Mouse (Mus musculus): ENCODE measurements at regions not wholly inside any gene's neighbourhood (a gene's known extent, or its start where the extent isn't known, plus 50 kb on each side); places are given as distances from the start of the nearest gene placed in this dataset.
A peak's percentile ranks its signal among the peaks of the same experiment; 100 is the strongest.

- H3K9ac ChIP-seq = no peak overlapping the region
- no peaks in the 10 kb centered on the region for H3K36me3 ChIP-seq
- ATAC-seq (ENCODE audit: low read depth) = no peak
- H3K4me2 ChIP-seq = no peak overlapping the region
- peaks cover 31% of the 10 kb centered on the region for H3K4me1 ChIP-seq (replicated peaks)
- no peaks in the 10 kb centered on the region for H3K27me3 ChIP-seq
- 51% methylated on average over 10 of the region's 10 CpGs for WGBS
- no peak overlapping the region for H3K4me3 ChIP-seq
- no peak overlapping the region for H3K27ac ChIP-seq (replicated peaks)
- H3K9me3 ChIP-seq = no peaks in the 10 kb centered on the region
Observed at GRCm38 (mm10) chr2:48441991-48442544, 371.8 kb upstream of the Acvr2a start.

- Histone ChIP-seq H3K36me3 (no peaks in the 10 kb centered on the region), H3K4me1 (replicated peaks) (peaks cover 29% of the 10 kb centered on the region), H3K27me3 (no peaks in the 10 kb centered on the region), H3K9me3 (no peaks in the 10 kb centered on the region), H3K4me2 (0 out of 2 replicates have a peak overlapping the region, but pooled peaks have one; percentile 0), H3K9ac (no peak overlapping the region), H3K4me3 (no peak overlapping the region), H3K27ac (replicated peaks) (peak overlapping the region; percentile 56)
- WGBS = 6% methylated on average over 5 of the region's 5 CpGs
- ATAC-seq (ENCODE audit: low read depth) = peak; percentile 44; the same call in 1 of the 2 replicates
Observed at GRCm38 (mm10) chr2:48445898-48446604, 367.9 kb upstream of the Acvr2a start.

GRCm38 (mm10) chr2:48446617-48447016 is 367.3 kb upstream of the Acvr2a start:
- H3K4me2 ChIP-seq = 0 out of 2 replicates have a peak overlapping the region, but pooled peaks have one; percentile 0
- peak overlapping the region; percentile 56 for H3K27ac ChIP-seq (replicated peaks)
- no peak overlapping the region for H3K4me3 ChIP-seq
- ATAC-seq (ENCODE audit: low read depth) = no peak
- no peaks in the 10 kb centered on the region for H3K36me3 ChIP-seq
- no peaks in the 10 kb centered on the region for H3K27me3 ChIP-seq
- WGBS = 68% methylated on average over 5 of the region's 5 CpGs
- H3K4me1 ChIP-seq (replicated peaks) = peaks cover 23% of the 10 kb centered on the region
- H3K9me3 ChIP-seq = no peaks in the 10 kb centered on the region
- H3K9ac ChIP-seq = no peak overlapping the region

- no peak for ATAC-seq (ENCODE audit: low read depth)
- 87% methylated on average over 7 of the region's 7 CpGs for WGBS
Observed at GRCm38 (mm10) chr2:48449165-48449842, 364.6 kb upstream of the Acvr2a start.

GRCm38 (mm10) chr2:48456072-48457040 is 357.6 kb upstream of the Acvr2a start:
- WGBS = 61% methylated on average over 7 of the region's 7 CpGs

More at GRCm38 (mm10) chr2:48449165-48449842, 364.6 kb upstream of the Acvr2a start:
- Histone ChIP-seq H3K27me3 (no peaks in the 10 kb centered on the region), H3K9ac (no peak overlapping the region), H3K9me3 (no peaks in the 10 kb centered on the region), H3K36me3 (no peaks in the 10 kb centered on the region), H3K4me3 (no peak overlapping the region), H3K4me2 (no peak overlapping the region), H3K4me1 (replicated peaks) (peaks cover 16% of the 10 kb centered on the region), H3K27ac (replicated peaks) (no peak overlapping the region)

GRCm38 (mm10) chr2:48457117-48457516 is 356.8 kb upstream of the Acvr2a start:
- H3K27ac ChIP-seq (replicated peaks) = no peak overlapping the region
- no peaks in the 10 kb centered on the region for H3K27me3 ChIP-seq
- no peak overlapping the region for H3K4me3 ChIP-seq
- H3K9ac ChIP-seq = no peak overlapping the region
- H3K4me2 ChIP-seq = no peak overlapping the region
- 89% methylated on average over 4 of the region's 4 CpGs for WGBS
- H3K9me3 ChIP-seq = no peaks in the 10 kb centered on the region
- no peak for ATAC-seq (ENCODE audit: low read depth)
- no peaks in the 10 kb centered on the region for H3K36me3 ChIP-seq
- 0 out of 2 replicates have a peak, but pooled peaks cover 5% of the 10 kb centered on the region for H3K4me1 ChIP-seq (replicated peaks)

More at GRCm38 (mm10) chr2:48456072-48457040, 357.6 kb upstream of the Acvr2a start:
- Histone ChIP-seq H3K9me3 (no peaks in the 10 kb centered on the region), H3K36me3 (no peaks in the 10 kb centered on the region), H3K4me1 (replicated peaks) (0 out of 2 replicates have a peak, but pooled peaks cover 5% of the 10 kb centered on the region), H3K27me3 (no peaks in the 10 kb centered on the region), H3K4me3 (no peak overlapping the region), H3K9ac (no peak overlapping the region), H3K27ac (replicated peaks) (no peak overlapping the region), H3K4me2 (no peak overlapping the region)
- ATAC-seq (ENCODE audit: low read depth) = no peak

GRCm38 (mm10) chr2:48465483-48465882 is 348.4 kb upstream of the Acvr2a start:
- ATAC-seq (ENCODE audit: low read depth) = no peak
- H3K27me3 ChIP-seq = no peaks in the 10 kb centered on the region
- no peaks in the 10 kb centered on the region for H3K36me3 ChIP-seq
- no peak overlapping the region for H3K4me3 ChIP-seq
- H3K9me3 ChIP-seq = no peaks in the 10 kb centered on the region
- 0 out of 2 replicates have a peak, but pooled peaks cover 4% of the 10 kb centered on the region for H3K4me1 ChIP-seq (replicated peaks)
- WGBS = 91% methylated on average over 4 of the region's 4 CpGs
- no peak overlapping the region for H3K27ac ChIP-seq (replicated peaks)
- no peak overlapping the region for H3K9ac ChIP-seq
- no peak overlapping the region for H3K4me2 ChIP-seq

- ATAC-seq (ENCODE audit: low read depth) = no peak
- no peak overlapping the region for H3K27ac ChIP-seq (replicated peaks)
- H3K4me3 ChIP-seq = no peak overlapping the region
- H3K36me3 ChIP-seq = no peaks in the 10 kb centered on the region
- no peaks in the 10 kb centered on the region for H3K27me3 ChIP-seq
- no peaks in the 10 kb centered on the region for H3K9me3 ChIP-seq
- 0 out of 2 replicates have a peak, but pooled peaks cover 4% of the 10 kb centered on the region for H3K4me1 ChIP-seq (replicated peaks)
- H3K9ac ChIP-seq = no peak overlapping the region
- 77% methylated on average over 4 of the region's 4 CpGs for WGBS
- H3K4me2 ChIP-seq = no peak overlapping the region
Observed at GRCm38 (mm10) chr2:48468895-48469294, 345.0 kb upstream of the Acvr2a start.

- H3K4me2 ChIP-seq = no peak overlapping the region
- H3K27me3 ChIP-seq = no peaks in the 10 kb centered on the region
- H3K27ac ChIP-seq (replicated peaks) = no peak overlapping the region
- H3K4me1 ChIP-seq (replicated peaks) = 0 out of 2 replicates have a peak, but pooled peaks cover 4% of the 10 kb centered on the region
- WGBS = 86% methylated on average over 4 of the region's 4 CpGs
- no peaks in the 10 kb centered on the region for H3K36me3 ChIP-seq
- no peak overlapping the region for H3K4me3 ChIP-seq
- H3K9me3 ChIP-seq = no peaks in the 10 kb centered on the region
- H3K9ac ChIP-seq = no peak overlapping the region
- ATAC-seq (ENCODE audit: low read depth) = no peak
Observed at GRCm38 (mm10) chr2:48469357-48469756, 344.6 kb upstream of the Acvr2a start.

GRCm38 (mm10) chr2:48473102-48473501 is 340.8 kb upstream of the Acvr2a start:
- no peak for ATAC-seq (ENCODE audit: low read depth)
- Histone ChIP-seq H3K27me3 (no peaks in the 10 kb centered on the region), H3K4me3 (no peak overlapping the region), H3K36me3 (no peaks in the 10 kb centered on the region), H3K4me2 (no peak overlapping the region), H3K27ac (replicated peaks) (no peak overlapping the region), H3K9ac (no peak overlapping the region), H3K4me1 (replicated peaks) (peaks cover 10% of the 10 kb centered on the region; the same call in 1 of the 2 replicates), H3K9me3 (no peaks in the 10 kb centered on the region)
- whole genome bisulfite sequencing = 86% methylated on average over 3 of the region's 3 CpGs

GRCm38 (mm10) chr2:48474642-48475041 is 339.3 kb upstream of the Acvr2a start:
- no peak overlapping the region for H3K27ac ChIP-seq (replicated peaks)
- 79% methylated on average over 4 of the region's 4 CpGs for WGBS
- H3K27me3 ChIP-seq = no peaks in the 10 kb centered on the region
- H3K9me3 ChIP-seq = no peaks in the 10 kb centered on the region
- ATAC-seq (ENCODE audit: low read depth) = no peak
- no peak overlapping the region for H3K9ac ChIP-seq
- no peak overlapping the region for H3K4me3 ChIP-seq
- no peak overlapping the region for H3K4me2 ChIP-seq
- H3K4me1 ChIP-seq (replicated peaks) = peaks cover 10% of the 10 kb centered on the region
- H3K36me3 ChIP-seq = no peaks in the 10 kb centered on the region

Data from neural tube, embryonic 13.5 days (tissue).